Mouse (Mus musculus) embryonic fibroblast, embryonic 13.5 days (primary cell): ENCODE measurements around the gene Mzf1.

Source experiments
- CTCF ChIP-seq: IDR thresholded peaks from 2 replicates; pipeline ENCODE4 v1.5.1; 2011; ENCODE audit warnings: mild to moderate bottlenecking, control low read depth, low read length, moderate library complexity, borderline replicate concordance; ENCODE audit not compliant: insufficient read depth
- POLR2A ChIP-seq: IDR thresholded peaks from 2 replicates; pipeline ENCODE4 v1.6.1; 2011; ENCODE audit warnings: low read depth, mild to moderate bottlenecking, control low read depth, low read length, moderate library complexity

- peak; percentile 85 for TF ChIP-seq CTCF
- peak; percentile 80 for TF ChIP-seq POLR2A
These were observed 45.2 kb downstream of the Mzf1 start for GRCm38 (mm10) chr7:13009143-13010004.
